Mouse (Mus musculus) stomach, embryonic 14.5 days (tissue): ENCODE results near the gene Vwa5b2. TPM values are rescaled to one million over a fixed set of nuclear protein-coding genes. Genes with fewer than 3 reads are reported as not detected.
A peak's percentile ranks its signal among the peaks of the same experiment; 100 is the strongest.

Experiments used
- ATAC-seq: fragments of 200-750 bp; cut with Nextera tagmentation; 2 replicates; pipeline ENCODE4 v1.8.0; 2017; ENCODE audit warnings: low read depth, moderate TSS enrichment; ENCODE audit not compliant: insufficient number of reproducible peaks, insufficient read depth, low FRiP score
- H3K27ac ChIP-seq: fragments of 300-500 bp; sonication (generic); 2 replicates; pipeline ENCODE4 v1.5.1; 2014; ENCODE audit warnings: mild to moderate bottlenecking, low read length, moderate library complexity, mixed read lengths
- H3K27me3 ChIP-seq: fragments of 300-500 bp; sonication (generic); 2 replicates; pipeline ENCODE4 v1.6.1; 2014; ENCODE audit warnings: low read length, control low read depth, mixed read lengths; ENCODE audit not compliant: control insufficient read depth, insufficient read depth
- H3K36me3 ChIP-seq: fragments of 300-500 bp; sonication (generic); 2 replicates; pipeline ENCODE4 v1.6.1; 2014; ENCODE audit warnings: mild to moderate bottlenecking, control low read depth, low read length, moderate library complexity, mixed read lengths; ENCODE audit not compliant: control insufficient read depth, insufficient read depth
- H3K4me1 ChIP-seq: fragments of 300-500 bp; sonication (generic); 2 replicates; pipeline ENCODE4 v1.6.1; 2014; ENCODE audit warnings: low read length, control low read depth, mixed read lengths; ENCODE audit not compliant: control insufficient read depth, insufficient read depth
- H3K4me2 ChIP-seq: fragments of 300-500 bp; sonication (generic); replicated peaks from 2 replicates; pipeline ENCODE4 v1.6.1; 2014; ENCODE audit warnings: low read depth, low read length, control low read depth
- H3K4me3 ChIP-seq: fragments of 300-500 bp; sonication (generic); 2 replicates; pipeline ENCODE4 v1.5.1; 2014; ENCODE audit warnings: low read depth, low read length, control low read depth
- H3K9ac ChIP-seq: fragments of 300-500 bp; sonication (generic); replicated peaks from 2 replicates; pipeline ENCODE4 v1.6.1; 2014; ENCODE audit warnings: low read depth, mild to moderate bottlenecking, control low read depth, low read length, moderate library complexity, mixed read lengths
- H3K9me3 ChIP-seq: fragments of 300-500 bp; sonication (generic); 2 replicates; pipeline ENCODE4 v1.6.1; 2016; ENCODE audit warnings: low read depth, low read length, control low read depth; ENCODE audit not compliant: control insufficient read depth
- WGBS: fragments of 180-500 bp; shearing (Covaris S2); extraction: QIAGEN DNeasy Blood & Tissue Kit; methylation state at CpG from one replicate; pipeline ENCODE4 v1.1.7; 2014; 5-methylcytosine and 5-hydroxymethylcytosine counted together
- polyA plus RNA-seq: library from polyadenylated mRNA; unstranded; fragments of >200 nt; fragmentation: Nextera tagmentation; extraction: Ambion mirVana; gene quantifications from 2 replicates; pipeline ENCODE4 v1.2.1, GENCODE M21; 2014

Gene Vwa5b2
- polyA plus RNA-seq, 1 experiment from 2014 or later, result 4.3 TPM

GRCm38 (mm10) chr16:20620399-20620735 lies 31.1 kb downstream of the Vwa5b2 start:
- no peak overlapping the region for H3K9ac ChIP-seq
- no peak for ATAC-seq
- no peaks in the 10 kb centered on the region for H3K36me3 ChIP-seq
- no peak overlapping the region for H3K27ac ChIP-seq
- 2% methylated on average over 9 of the region's 9 CpGs for WGBS
- peaks cover 8% of the 10 kb centered on the region; the same call in 1 of the 2 replicates for H3K4me1 ChIP-seq
- H3K4me3 ChIP-seq, result peak overlapping the region; percentile 65
- H3K4me2 ChIP-seq, result peak overlapping the region; percentile 98
- H3K27me3 ChIP-seq, result peaks cover 12% of the 10 kb centered on the region
- H3K9me3 ChIP-seq, result no peaks in the 10 kb centered on the region

GRCm38 (mm10) chr16:20620751-20621190 lies 31.5 kb downstream of the Vwa5b2 start:
- Histone ChIP-seq H3K4me3 (peak overlapping the region; percentile 65), H3K9me3 (no peaks in the 10 kb centered on the region), H3K27me3 (peaks cover 12% of the 10 kb centered on the region), H3K9ac (no peak overlapping the region), H3K27ac (no peak overlapping the region), H3K36me3 (no peaks in the 10 kb centered on the region), H3K4me1 (peaks cover 8% of the 10 kb centered on the region; the same call in 1 of the 2 replicates), H3K4me2 (peak overlapping the region; percentile 98)
- no peak for ATAC-seq
- WGBS, result under 1% methylated on average over 32 of the region's 32 CpGs

- Histone ChIP-seq H3K27me3 (peaks cover 12% of the 10 kb centered on the region), H3K9ac (peak within 1 kb of the TSS; percentile 53), H3K4me2 (peak within 1 kb of the TSS; percentile 98), H3K4me3 (peak within 1 kb of the TSS; percentile 65), H3K27ac (peak within 1 kb of the TSS; percentile 52; the same call in 1 of the 2 replicates), H3K9me3 (no peaks in the 10 kb centered on the region), H3K36me3 (no peaks in the 10 kb centered on the region), H3K4me1 (peaks cover 8% of the 10 kb centered on the region; the same call in 1 of the 2 replicates)
- WGBS, result under 1% methylated on average over 82 of the region's 92 CpGs
- peak; percentile 44 for ATAC-seq
Observed at GRCm38 (mm10) chr16:20621191-20621990, 32.1 kb downstream of the Vwa5b2 start, which contains the start of gene Camk2n2. Camk2n2 (minus strand) TSS chr16:20621287.

- Histone ChIP-seq H3K9ac (peak overlapping the region; percentile 53), H3K36me3 (no peaks in the 10 kb centered on the region), H3K27me3 (peaks cover 12% of the 10 kb centered on the region), H3K27ac (0 out of 2 replicates have a peak overlapping the region, but pooled peaks have one; percentile 52), H3K4me3 (peak overlapping the region; percentile 65), H3K4me1 (peaks cover 8% of the 10 kb centered on the region; the same call in 1 of the 2 replicates), H3K4me2 (peak overlapping the region; percentile 98), H3K9me3 (no peaks in the 10 kb centered on the region)
- peak; percentile 54 for ATAC-seq
- under 1% methylated on average over 37 of the region's 37 CpGs for WGBS
Observed at GRCm38 (mm10) chr16:20621991-20622685, 32.9 kb downstream of the Vwa5b2 start.

- Histone ChIP-seq H3K4me1 (peaks cover 8% of the 10 kb centered on the region; the same call in 1 of the 2 replicates), H3K9ac (no peak overlapping the region), H3K4me3 (no peak overlapping the region), H3K9me3 (no peaks in the 10 kb centered on the region), H3K27ac (no peak overlapping the region), H3K27me3 (peaks cover 12% of the 10 kb centered on the region), H3K36me3 (no peaks in the 10 kb centered on the region), H3K4me2 (no peak overlapping the region)
- WGBS, result 43% methylated on average over 2 of the region's 2 CpGs
- no peak for ATAC-seq
Observed at GRCm38 (mm10) chr16:20623211-20623610, 33.9 kb downstream of the Vwa5b2 start.

GRCm38 (mm10) chr16:20628871-20629391 lies 39.7 kb downstream of the Vwa5b2 start:
- H3K4me2 ChIP-seq, result no peak overlapping the region
- no peaks in the 10 kb centered on the region for H3K4me1 ChIP-seq
- ATAC-seq, result no peak
- no peak overlapping the region for H3K9ac ChIP-seq
- no peak overlapping the region for H3K4me3 ChIP-seq
- H3K27ac ChIP-seq, result no peak overlapping the region
- H3K27me3 ChIP-seq, result 0 out of 2 replicates have a peak, but pooled peaks cover 3% of the 10 kb centered on the region
- 54% methylated on average over 11 of the region's 11 CpGs for WGBS
- H3K36me3 ChIP-seq, result no peaks in the 10 kb centered on the region
- no peaks in the 10 kb centered on the region for H3K9me3 ChIP-seq

GRCm38 (mm10) chr16:20629731-20630634 lies 40.7 kb downstream of the Vwa5b2 start, which contains the start of gene Ece2:
Ece2 (plus strand) TSS chr16:20629828.
- Histone ChIP-seq H3K36me3 (no peaks in the 10 kb centered on the region), H3K4me1 (no peaks in the 10 kb centered on the region), H3K27me3 (0 out of 2 replicates have a peak, but pooled peaks cover 3% of the 10 kb centered on the region), H3K27ac (no peak within 1 kb of the TSS), H3K4me2 (peak within 1 kb of the TSS; percentile 85), H3K4me3 (peak within 1 kb of the TSS; percentile 46), H3K9ac (peak within 1 kb of the TSS; percentile 38), H3K9me3 (no peaks in the 10 kb centered on the region)
- WGBS, result 7% methylated on average over 52 of the region's 54 CpGs
- ATAC-seq, result no peak
